ENCODE assay signal across 16 mouse cellular contexts in the genomic region with DNA sequence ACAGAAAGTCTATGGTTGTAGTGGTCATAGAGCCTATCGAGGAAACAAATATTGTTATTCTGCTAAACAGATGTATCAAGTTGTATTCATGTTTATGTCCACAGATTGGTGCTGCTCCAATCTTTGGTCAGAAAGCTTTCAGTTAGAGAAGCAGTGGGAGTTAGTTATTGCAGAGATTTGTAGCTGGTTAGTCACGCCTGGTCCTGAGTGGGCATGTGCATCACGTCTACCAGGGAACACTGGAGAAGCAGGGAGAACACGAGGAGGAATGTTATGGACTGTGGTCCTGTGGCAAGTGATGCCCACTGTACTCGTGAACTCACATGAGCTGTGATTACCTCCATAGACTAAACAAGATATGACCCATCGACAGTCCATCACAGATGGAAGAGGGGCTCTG.
"Had no signal": no experiment of that assay in that cellular context is flagged by ENCODE, and none has a peak within 500 bp of the region (broad histone marks: within the 10 kb centered on the region; RNA-seq: fewer than 3 reads in every experiment).

No protein-coding gene starts in this region.

- H3K4me3 ChIP-seq: neural tube, embryonic 13.5 days; neural tube, embryonic 15.5 days; stomach, embryonic 15.5 days had no signal

- H3K27ac ChIP-seq: neural tube, embryonic 13.5 days; neural tube, embryonic 15.5 days; stomach, embryonic 15.5 days; stomach, postnatal 0 days had no signal

- DNase-seq: retina, postnatal 1 day; right cerebral cortex, adult 18-20 months; right cerebral cortex, postnatal 14 days; right cerebral cortex, postnatal 25 days; right cerebral cortex, postnatal 4 days; spleen, adult 18-20 months; thymus, adult 18-20 months; thymus, adult 2 months; thymus, postnatal 14 days; thymus, postnatal 25 days; thymus, postnatal 36 days; thymus, postnatal 4 days had no signal
